Mouse (Mus musculus) macrophage (primary cell): ENCODE measurements around the gene Pik3r2. TPM values are rescaled to one million over a fixed set of nuclear protein-coding genes. Genes with fewer than 3 reads are reported as not detected.

Source experiments
- H3K27ac ChIP-seq: fragments of 350-480 bp; formaldehyde crosslinking; 2 replicates; pipeline ENCODE4 v1.9.0; 2021
- H3K36me3 ChIP-seq: fragments of 350-480 bp; formaldehyde crosslinking; 2 replicates; pipeline ENCODE4 v1.9.0; 2021; ENCODE audit errors: inconsistent target
- H3K4me3 ChIP-seq: fragments of 350-480 bp; formaldehyde crosslinking; 2 replicates; pipeline ENCODE4 v1.9.0; 2021; ENCODE audit errors: inconsistent target
- H3K79me2 ChIP-seq: fragments of 350-480 bp; formaldehyde crosslinking; 2 replicates; pipeline ENCODE4 v1.9.0; 2021; ENCODE audit errors: inconsistent target
- WGBS: methylation state at CpG from one replicate; pipeline ENCODE4 v1.1.7; 2026; ENCODE audit warnings: inconsistent platforms; ENCODE audit not compliant: missing documents; 5-methylcytosine and 5-hydroxymethylcytosine counted together
- polyA plus RNA-seq: library from polyadenylated mRNA; stranded (reverse); fragments of 250-400 nt; gene quantifications from 3 replicates; pipeline ENCODE4 v1.2.4, GENCODE M21; 2018; ENCODE audit warnings: inconsistent platforms

Pik3r2 gene
- polyA plus RNA-seq, 1 experiment from 2014 or later: 23.3 TPM

GRCm38 (mm10) chr8:70763354-70763753 is 13.2 kb downstream of the Pik3r2 start:
- Histone ChIP-seq H3K27ac (no peak overlapping the region), H3K4me3 (no peak overlapping the region), H3K36me3 (peaks cover under 1% of the 10 kb centered on the region; the same call in 1 of the 2 replicates), H3K79me2 (peaks cover 4% of the 10 kb centered on the region; the same call in 1 of the 2 replicates)
- WGBS: 2% methylated on average over 3 of the region's 3 CpGs

GRCm38 (mm10) chr8:70762118-70762517 is 14.4 kb downstream of the Pik3r2 start:
- Histone ChIP-seq H3K4me3 (no peak overlapping the region), H3K36me3 (peaks cover 6% of the 10 kb centered on the region; the same call in 1 of the 2 replicates), H3K79me2 (peaks cover 4% of the 10 kb centered on the region; the same call in 1 of the 2 replicates), H3K27ac (no peak overlapping the region)
- no CpG with 5 or more reads among the region's 1 CpGs for WGBS

DNA sequence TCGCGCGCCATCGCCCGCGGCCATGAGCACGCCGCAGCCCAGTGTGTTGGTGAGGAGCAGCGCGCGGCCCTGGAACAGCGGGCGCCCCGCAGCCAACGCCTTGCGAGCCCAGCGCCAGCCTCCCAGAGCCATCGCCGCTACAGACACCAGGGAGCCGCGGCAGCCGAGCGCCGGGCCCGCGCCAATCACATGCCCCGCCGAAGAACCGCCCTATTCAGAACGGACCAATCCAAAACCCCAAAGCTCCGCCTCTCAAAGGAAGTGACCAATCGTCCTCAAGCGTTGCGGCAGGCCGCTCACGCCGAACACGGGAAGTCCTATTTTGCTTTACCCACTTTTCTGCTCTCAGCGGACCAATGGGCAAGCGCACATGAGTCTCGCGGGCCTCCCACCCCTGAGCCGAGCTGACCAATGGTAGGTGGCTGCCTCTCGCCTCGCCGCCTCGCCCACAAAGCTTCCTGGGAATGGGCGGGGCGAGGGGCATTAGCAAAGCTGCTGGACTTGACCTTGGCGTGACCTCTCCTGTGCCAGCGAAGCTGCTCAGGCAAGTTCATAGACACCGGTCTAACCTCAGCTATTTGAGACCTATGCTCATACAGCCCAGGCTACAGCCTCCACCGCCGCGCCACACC is 15.6 kb downstream of the Pik3r2 start, which contains the start of gene Mpv17l2:
Gene Mpv17l2 (minus strand): TSS at position 172 of the 632 bp plus-strand sequence.
- WGBS: 1% methylated on average over 55 of the region's 55 CpGs
- H3K79me2 ChIP-seq: peaks cover 4% of the 10 kb centered on the region; the same call in 1 of the 2 replicates
- peaks cover 6% of the 10 kb centered on the region; the same call in 1 of the 2 replicates for H3K36me3 ChIP-seq

DNA sequence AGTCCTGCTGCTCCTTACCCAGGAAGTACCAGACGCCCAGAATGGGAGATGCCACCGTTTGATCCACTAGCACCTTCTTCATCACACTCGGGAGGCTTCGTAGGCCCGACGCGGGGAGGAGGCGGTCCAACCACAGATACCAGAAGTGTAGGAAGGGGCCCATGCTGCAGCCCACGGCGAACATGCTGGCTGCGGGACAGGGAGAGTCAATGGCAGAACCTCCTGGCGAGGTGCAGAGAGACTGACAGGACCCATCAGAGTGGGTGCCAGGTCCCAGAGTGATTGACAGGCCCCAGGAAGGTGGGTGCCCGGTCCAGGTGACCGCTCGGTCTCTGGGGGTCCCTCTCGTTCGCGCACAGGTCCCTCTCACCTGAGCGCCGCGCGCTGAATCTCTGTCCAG is 16.2 kb downstream of the Pik3r2 start:
- H3K27ac ChIP-seq: peak overlapping the region; percentile 19; the same call in 1 of the 2 replicates
- H3K4me3 ChIP-seq: peak overlapping the region; percentile 72
- under 1% methylated on average over 22 of the region's 22 CpGs for WGBS
- H3K79me2 ChIP-seq: peaks cover 6% of the 10 kb centered on the region; the same call in 1 of the 2 replicates
- peaks cover 6% of the 10 kb centered on the region; the same call in 1 of the 2 replicates for H3K36me3 ChIP-seq

More for the DNA sequence above, 15.6 kb downstream of the Pik3r2 start, which contains the start of gene Mpv17l2:
- Histone ChIP-seq H3K4me3 (peak within 1 kb of the TSS; percentile 72), H3K27ac (peak within 1 kb of the TSS; percentile 61)

GRCm38 (mm10) chr8:70758616-70759561 is 17.6 kb downstream of the Pik3r2 start:
- no peak overlapping the region for H3K4me3 ChIP-seq
- no peak overlapping the region for H3K27ac ChIP-seq
- peaks cover 6% of the 10 kb centered on the region; the same call in 1 of the 2 replicates for H3K36me3 ChIP-seq
- peaks cover 6% of the 10 kb centered on the region; the same call in 1 of the 2 replicates for H3K79me2 ChIP-seq
- 82% methylated on average over 18 of the region's 19 CpGs for WGBS

DNA sequence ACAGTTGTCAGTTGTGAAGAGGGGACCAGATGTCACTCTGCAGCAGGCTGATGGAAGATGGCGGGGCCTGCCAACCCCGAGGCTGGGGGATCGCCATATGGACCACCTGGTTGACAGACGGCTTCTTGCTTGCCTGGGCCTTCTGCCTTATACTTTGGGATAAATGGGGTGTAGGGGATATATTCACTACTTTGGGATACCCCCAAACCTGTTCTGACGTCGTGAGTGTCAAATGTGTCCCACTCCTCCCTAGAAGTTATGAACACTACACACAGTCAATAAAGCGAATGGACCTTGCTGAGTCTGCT is 18.3 kb downstream of the Pik3r2 start:
- Histone ChIP-seq H3K79me2 (peaks cover 6% of the 10 kb centered on the region; the same call in 1 of the 2 replicates), H3K4me3 (no peak overlapping the region), H3K27ac (no peak overlapping the region), H3K36me3 (peaks cover 6% of the 10 kb centered on the region; the same call in 1 of the 2 replicates)
- WGBS: 90% methylated on average over 7 of the region's 7 CpGs

GRCm38 (mm10) chr8:70757523-70758307 is 18.8 kb downstream of the Pik3r2 start:
- no peak overlapping the region for H3K27ac ChIP-seq
- peaks cover 6% of the 10 kb centered on the region; the same call in 1 of the 2 replicates for H3K36me3 ChIP-seq
- no peak overlapping the region for H3K4me3 ChIP-seq
- WGBS: 86% methylated on average over 19 of the region's 22 CpGs
- H3K79me2 ChIP-seq: peaks cover 6% of the 10 kb centered on the region; the same call in 1 of the 2 replicates

- Histone ChIP-seq H3K79me2 (peaks cover 6% of the 10 kb centered on the region; the same call in 1 of the 2 replicates), H3K4me3 (no peak overlapping the region), H3K36me3 (peaks cover 6% of the 10 kb centered on the region; the same call in 1 of the 2 replicates), H3K27ac (no peak overlapping the region)
- WGBS: 92% methylated on average over 6 of the region's 6 CpGs
These were observed 20.0 kb downstream of the Pik3r2 start for GRCm38 (mm10) chr8:70756476-70757040.

DNA sequence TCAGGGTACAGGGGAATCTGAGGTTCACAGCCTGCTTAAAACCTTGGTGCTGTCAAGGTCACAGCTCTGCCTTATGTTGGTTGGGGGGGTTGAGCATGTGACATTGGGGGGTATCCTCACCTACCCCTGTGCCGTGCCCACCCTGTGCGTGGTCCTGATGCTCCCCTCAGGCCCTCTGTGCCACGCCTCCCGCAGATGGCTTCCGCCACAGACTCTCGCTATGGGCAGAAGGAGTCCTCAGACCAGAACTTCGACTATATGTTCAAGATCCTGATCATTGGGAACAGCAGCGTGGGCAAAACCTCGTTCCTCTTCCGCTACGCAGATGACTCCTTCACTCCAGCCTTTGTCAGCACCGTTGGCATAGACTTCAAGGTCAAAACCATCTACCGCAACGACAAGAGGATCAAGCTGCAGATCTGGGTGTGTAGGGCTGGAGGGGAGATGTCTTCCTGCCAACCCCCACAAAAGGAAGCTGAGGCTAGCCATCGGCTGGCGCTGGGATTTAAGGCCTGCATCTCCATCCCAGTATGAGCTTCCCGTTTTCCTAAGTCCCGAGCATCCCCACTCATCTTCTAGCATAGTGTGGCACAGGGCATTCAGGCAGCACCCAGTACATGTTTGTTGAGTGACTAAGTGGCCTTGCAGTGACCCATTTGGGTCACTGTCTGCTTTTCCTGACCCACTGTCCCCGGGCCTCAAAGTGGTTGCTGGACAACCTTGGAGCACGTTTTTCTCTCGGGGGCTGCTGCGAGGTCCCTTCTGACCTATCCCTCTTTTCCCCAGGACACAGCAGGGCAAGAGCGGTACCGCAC is 20.6 kb downstream of the Pik3r2 start:
- Histone ChIP-seq H3K4me3 (no peak overlapping the region), H3K36me3 (peaks cover 6% of the 10 kb centered on the region; the same call in 1 of the 2 replicates), H3K79me2 (peaks cover 6% of the 10 kb centered on the region; the same call in 1 of the 2 replicates), H3K27ac (no peak overlapping the region)
- 84% methylated on average over 24 of the region's 24 CpGs for WGBS

GRCm38 (mm10) chr8:70754871-70755660 is 21.4 kb downstream of the Pik3r2 start:
- WGBS: 14% methylated on average over 50 of the region's 50 CpGs
- Histone ChIP-seq H3K27ac (no peak overlapping the region), H3K4me3 (peak overlapping the region; percentile 58), H3K79me2 (peaks cover 6% of the 10 kb centered on the region; the same call in 1 of the 2 replicates), H3K36me3 (peaks cover 6% of the 10 kb centered on the region; the same call in 1 of the 2 replicates)

GRCm38 (mm10) chr8:70754043-70754870 is 22.3 kb downstream of the Pik3r2 start, which contains the start of gene Rab3a:
Gene Rab3a (plus strand): TSS chr8:70754679.
- Histone ChIP-seq H3K4me3 (peak within 1 kb of the TSS; percentile 58), H3K36me3 (peaks cover 6% of the 10 kb centered on the region; the same call in 1 of the 2 replicates), H3K27ac (peak within 1 kb of the TSS; percentile 66), H3K79me2 (peaks cover 6% of the 10 kb centered on the region; the same call in 1 of the 2 replicates)
- 8% methylated on average over 36 of the region's 37 CpGs for WGBS
